In the genomic region with DNA sequence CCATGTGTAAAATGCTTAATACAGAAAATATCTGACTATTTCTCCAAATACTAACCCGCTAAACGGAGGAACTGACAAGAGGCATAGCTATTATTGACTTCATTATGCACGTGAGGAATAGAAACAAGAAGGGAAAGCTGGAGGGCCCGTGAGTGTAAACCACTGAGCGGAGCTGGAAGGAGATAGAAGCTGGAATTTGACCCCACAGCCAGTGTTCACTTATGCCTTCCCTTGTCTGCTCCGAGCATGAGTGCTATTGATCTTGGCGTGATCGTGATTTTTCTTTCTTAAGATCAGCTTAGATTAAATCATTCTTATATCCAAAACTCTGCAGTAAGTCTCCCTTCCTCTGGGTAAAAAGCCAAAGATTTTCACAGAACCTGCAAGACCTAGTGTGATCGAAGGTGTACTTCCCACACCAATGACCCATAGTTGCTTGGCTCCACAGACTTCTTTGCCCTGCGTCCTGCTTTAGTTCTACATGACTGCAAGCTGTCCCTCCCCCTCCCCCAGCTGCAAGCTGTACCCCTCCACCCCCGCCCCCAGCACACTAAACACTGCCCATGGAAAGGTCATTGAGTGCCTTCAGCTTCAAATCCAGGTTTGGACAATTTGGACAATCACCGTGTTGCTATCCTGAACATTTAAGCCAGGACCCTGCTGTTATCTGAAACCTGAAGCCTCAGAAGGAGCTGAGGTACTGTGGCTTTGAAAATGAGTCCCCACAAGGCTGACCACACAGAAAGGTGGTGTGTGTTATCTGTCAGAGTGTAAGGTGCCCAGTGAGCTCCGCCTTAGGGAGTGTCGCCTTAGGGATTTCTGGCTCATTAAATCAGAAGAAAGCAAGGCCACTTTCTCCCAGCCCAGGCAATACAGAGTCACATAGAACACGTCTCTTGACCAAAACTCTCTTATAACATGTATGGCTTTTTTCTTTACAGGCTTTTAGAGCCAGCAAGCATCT, we compare ENCODE assay signal across 19 mouse cellular contexts. TPM values are rescaled to one million over a fixed set of nuclear protein-coding genes. Genes with fewer than 3 reads are reported as not detected.
DNase-seq lines count a peak whose midpoint lies in the region; ATAC-seq and TF ChIP-seq lines count a peak whose summit lies in the region.
"Had no signal": no experiment of that assay in that cellular context is flagged by ENCODE, and none has a peak within 500 bp of the region (broad histone marks: within the 10 kb centered on the region; RNA-seq: fewer than 3 reads in every experiment).

No protein-coding gene starts in this region.

- H3K4me1 ChIP-seq in embryonic facial prominence, embryonic 14.5 days (ENCODE audit: control insufficient read depth, insufficient read depth, low read length) = peaks cover 18% of the 10 kb centered on the region
- H3K4me1 ChIP-seq: liver, embryonic 15.5 days had no signal

- no peak overlapping the region for H3K4me2 ChIP-seq in embryonic facial prominence, embryonic 14.5 days (ENCODE audit: low read depth, low read length)
- H3K4me2 ChIP-seq: forebrain, embryonic 13.5 days; hindbrain, embryonic 15.5 days; limb, embryonic 13.5 days; liver, embryonic 15.5 days; midbrain, embryonic 11.5 days had no signal

- no peak overlapping the region for H3K9ac ChIP-seq in embryonic facial prominence, embryonic 14.5 days (ENCODE audit: low read depth, low read length)
- H3K9ac ChIP-seq: forebrain, embryonic 13.5 days; hindbrain, embryonic 15.5 days; limb, embryonic 13.5 days; liver, embryonic 15.5 days had no signal

- TF ChIP-seq CTCF in C2C12 (IDR thresholded peaks at IDR 0.05; ENCODE audit: control insufficient read depth, insufficient read depth, insufficient read length) = no peak

- H3K79me3 ChIP-seq in C2C12 (ENCODE audit: low read depth) = no peaks in the 10 kb centered on the region

- H3K4me3 ChIP-seq in C2C12 (ENCODE audit: insufficient read depth, poor library complexity, severe bottlenecking) = no peak overlapping the region
- H3K4me3 ChIP-seq in embryonic facial prominence, embryonic 14.5 days (ENCODE audit: low read depth, low read length) = no peak overlapping the region
- H3K4me3 ChIP-seq: erythroblast, embryonic 14.5 days; forebrain, embryonic 13.5 days; heart, adult 2 months; hindbrain, embryonic 15.5 days; limb, embryonic 13.5 days; liver, embryonic 15.5 days had no signal

- H3K9me3 ChIP-seq in embryonic facial prominence, embryonic 14.5 days (ENCODE audit: control insufficient read depth, low read length) = no peaks in the 10 kb centered on the region
- H3K9me3 ChIP-seq: forebrain, embryonic 13.5 days; hindbrain, embryonic 15.5 days; limb, embryonic 13.5 days; liver, embryonic 15.5 days had no signal

- H3K27ac ChIP-seq in embryonic facial prominence, embryonic 14.5 days (replicated peaks; ENCODE audit: low read depth, low read length) = no peak overlapping the region
- H3K27ac ChIP-seq: forebrain, embryonic 13.5 days; heart, adult 2 months; hindbrain, embryonic 15.5 days; limb, embryonic 13.5 days; liver, embryonic 15.5 days had no signal

- peak overlapping the region; percentile 45 for H3ac ChIP-seq in C2C12 (ENCODE audit: control insufficient read depth, insufficient read length, low read depth)

- no peaks in the 10 kb centered on the region for H3K79me2 ChIP-seq in C2C12 (ENCODE audit: control insufficient read depth, insufficient read depth)

- 32% methylated on average over 15 of the region's 15 CpGs for WGBS in embryonic facial prominence, embryonic 14.5 days

- no peaks in the 10 kb centered on the region for H3K36me3 ChIP-seq in C2C12 (ENCODE audit: control insufficient read depth, insufficient read depth)
- H3K36me3 ChIP-seq in embryonic facial prominence, embryonic 14.5 days (ENCODE audit: control insufficient read depth, insufficient read depth, low read length) = no peaks in the 10 kb centered on the region
- H3K36me3 ChIP-seq: hindbrain, embryonic 15.5 days; limb, embryonic 13.5 days; liver, embryonic 15.5 days had no signal

- H3K27me3 ChIP-seq in C2C12 (ENCODE audit: control insufficient read depth, insufficient read depth, insufficient read length) = no peaks in the 10 kb centered on the region
- H3K27me3 ChIP-seq in embryonic facial prominence, embryonic 14.5 days (replicated peaks; ENCODE audit: control insufficient read depth, insufficient read depth, low read length) = no peaks in the 10 kb centered on the region
- H3K27me3 ChIP-seq: forebrain, embryonic 13.5 days; hindbrain, embryonic 15.5 days; limb, embryonic 13.5 days; liver, embryonic 15.5 days had no signal

- peak; percentile 11 for DNase-seq in ZHBTc4 (ENCODE audit: low read depth, low spot score)
- DNase-seq in embryonic facial prominence, embryonic 14.5 days (ENCODE audit: low spot score) = peak; percentile 23
- peak; percentile 41 for DNase-seq in retina, postnatal 1 day
- no peak for DNase-seq in lung, postnatal 4 days
- DNase-seq in cerebellum, adult 18-20 months = no peak
- DNase-seq in left cerebral cortex, postnatal 36 days (ENCODE audit: low spot score in 2 of 2) = no peak
- DNase-seq: cerebellum, postnatal 10 days; gastrocnemius, postnatal 10 days; heart, adult 2 months; heart, postnatal 36 days; kidney, adult 9 months; right cerebral cortex, adult 18-20 months had no signal

- no peak; the same call in 1 of the 2 replicates for ATAC-seq in embryonic facial prominence, embryonic 14.5 days (ENCODE audit: low read depth)
- ATAC-seq: forebrain, embryonic 13.5 days had no signal

- intact Hi-C loops in left cerebral cortex, postnatal 36 days (cut with DNase I) = no loop called here

TF ChIP-seq in C2C12, 6 proteins besides CTCF, POLR2A, EP300 and RAD21:
- TF ChIP-seq MYOD1 (IDR thresholded peaks at IDR 0.05; ENCODE audit: control insufficient read depth, insufficient read length, low read depth) (peak; percentile 20), MAX (IDR thresholded peaks at IDR 0.05) (no peak)

RNA-seq across cellular contexts. Expression of a gene that starts 26.2 kb away (rescaled TPM):
- 2.8 TPM for polyA plus RNA-seq in C2C12 (2012; fragmentation: generic; extraction: Trizol)
- polyA plus RNA-seq in embryonic facial prominence, embryonic 14.5 days (2014; fragmentation: Nextera tagmentation; extraction: Ambion mirVana) = 10.5 and 13.1 TPM in 2 replicates
- total RNA-seq in left cerebral cortex, postnatal 36 days (2021) = 1 to 10 TPM; 4.3 to 4.5 TPM
- polyA plus RNA-seq: erythroblast, embryonic 14.5 days had no signal

Comparison
In these comparisons a context has a peak if more than half of its experiments do, and no peak if none do; other contexts are left out.
1. DNase-seq: peak in ZHBTc4 (single experiment), embryonic facial prominence, embryonic 14.5 days (single experiment) and retina, postnatal 1 day (single experiment); none in lung, postnatal 4 days (0 of 2), cerebellum, adult 18-20 months (0 of 2) and left cerebral cortex, postnatal 36 days (0 of 2).